Mouse (Mus musculus): ENCODE measurements at regions not wholly inside any gene's neighbourhood (a gene's known extent, or its start where the extent isn't known, plus 50 kb on each side); places are given as distances from the start of the nearest gene placed in this dataset.
"Not testable (repeated sequence)": the region's sequence is repeated elsewhere in the genome, so short reads cannot be mapped to it uniquely, and the experiment has no call there.

GRCm38 (mm10) chr17:15247546-15248416, 128.9 kb downstream of the Dll1 start:
- intact Hi-C loops (cut with DNase I) = no loop called here
- DNase-seq = peak; percentile 78

GRCm38 (mm10) chr17:15242976-15243635, 133.6 kb downstream of the Dll1 start:
- intact Hi-C loops (cut with DNase I) = no loop called here
- DNase-seq = no peak

- intact Hi-C loops (cut with DNase I) = no loop called here
- no peak for DNase-seq
Observed at GRCm38 (mm10) chr17:15242356-15242755, 134.3 kb downstream of the Dll1 start.

GRCm38 (mm10) chr17:15241491-15241890, 135.2 kb downstream of the Dll1 start:
- no peak for DNase-seq
- intact Hi-C loops (cut with DNase I) = no loop called here

- intact Hi-C loops (cut with DNase I); DNase-seq: not testable (repeated sequence)
Observed at GRCm38 (mm10) chr17:15240641-15241040, 136.0 kb downstream of the Dll1 start.

DNA sequence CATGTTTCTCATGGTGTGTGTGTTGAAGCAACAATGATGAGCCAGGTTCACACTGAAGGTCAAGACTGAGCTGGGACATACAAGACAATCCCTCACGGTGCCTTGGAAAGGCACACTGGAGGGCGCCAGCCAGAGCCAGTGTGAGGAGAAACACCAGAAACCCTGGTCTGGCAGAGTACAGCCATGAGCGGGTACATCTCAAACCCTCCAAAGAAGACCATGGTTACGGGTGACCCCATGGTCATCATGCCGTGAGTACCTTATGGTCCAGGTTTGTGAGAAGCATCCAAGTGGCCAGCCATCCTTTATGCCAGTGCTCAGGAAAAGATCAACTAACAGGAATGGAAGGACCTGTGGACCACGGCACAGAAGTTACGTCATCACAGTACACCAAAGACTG, 136.7 kb downstream of the Dll1 start:
- no peak for DNase-seq
- intact Hi-C loops (cut with DNase I) = no loop called here

DNA sequence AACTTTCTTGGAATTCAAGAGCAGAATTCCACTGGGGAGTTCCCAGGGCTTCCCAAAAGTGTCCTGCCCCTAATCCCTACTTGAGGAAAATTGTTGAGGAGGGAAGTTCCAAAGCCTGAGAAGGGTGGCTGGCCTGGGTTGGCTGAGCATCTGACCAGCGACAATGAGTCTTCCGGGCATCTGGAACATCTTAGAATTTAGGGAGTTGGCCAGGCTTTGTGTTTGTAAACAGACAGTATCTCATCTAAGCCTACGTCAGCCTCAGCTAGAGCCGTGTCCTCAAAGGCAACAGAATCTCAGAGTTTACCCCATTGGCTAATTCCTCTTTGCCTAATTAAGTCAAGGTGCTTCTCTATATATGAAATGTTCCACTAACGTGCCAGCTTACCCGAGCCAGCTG, 141.6 kb downstream of the Dll1 start:
- no peak for DNase-seq
- intact Hi-C loops (cut with DNase I) = no loop called here

DNA sequence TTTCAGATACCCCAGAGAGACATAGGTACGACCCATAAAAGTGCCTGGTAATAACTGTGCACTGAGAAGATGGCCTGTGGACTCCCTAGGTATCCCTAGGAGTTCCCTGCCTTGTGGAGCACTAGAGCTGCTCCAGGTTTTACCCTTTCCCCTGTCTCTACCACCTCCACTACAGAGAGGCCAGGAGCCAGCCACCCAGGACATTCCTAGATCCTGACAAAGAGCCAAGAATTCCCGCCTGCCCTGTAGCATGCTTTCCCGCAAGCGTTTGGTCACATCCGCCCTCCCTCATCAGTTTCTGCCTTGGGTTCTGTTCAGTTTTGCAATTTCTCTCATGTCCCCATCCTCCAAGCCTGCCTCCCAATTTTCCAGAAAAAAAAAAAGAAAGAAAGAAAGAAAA, 145.5 kb downstream of the Dll1 start:
- DNase-seq = no peak
- intact Hi-C loops (cut with DNase I) = no loop called here

- intact Hi-C loops (cut with DNase I) = no loop called here
- no peak for DNase-seq
Observed at GRCm38 (mm10) chr17:15229159-15229558, 147.5 kb downstream of the Dll1 start.

GRCm38 (mm10) chr17:15228077-15228476, 148.6 kb downstream of the Dll1 start:
- DNase-seq = no peak
- intact Hi-C loops (cut with DNase I) = no loop called here

- no peak for DNase-seq
- intact Hi-C loops (cut with DNase I) = no loop called here
Observed at GRCm38 (mm10) chr17:15223826-15224225, 152.8 kb downstream of the Dll1 start.

GRCm38 (mm10) chr17:15222923-15223322, 153.7 kb downstream of the Dll1 start:
- DNase-seq = no peak
- intact Hi-C loops (cut with DNase I) = no loop called here

DNA sequence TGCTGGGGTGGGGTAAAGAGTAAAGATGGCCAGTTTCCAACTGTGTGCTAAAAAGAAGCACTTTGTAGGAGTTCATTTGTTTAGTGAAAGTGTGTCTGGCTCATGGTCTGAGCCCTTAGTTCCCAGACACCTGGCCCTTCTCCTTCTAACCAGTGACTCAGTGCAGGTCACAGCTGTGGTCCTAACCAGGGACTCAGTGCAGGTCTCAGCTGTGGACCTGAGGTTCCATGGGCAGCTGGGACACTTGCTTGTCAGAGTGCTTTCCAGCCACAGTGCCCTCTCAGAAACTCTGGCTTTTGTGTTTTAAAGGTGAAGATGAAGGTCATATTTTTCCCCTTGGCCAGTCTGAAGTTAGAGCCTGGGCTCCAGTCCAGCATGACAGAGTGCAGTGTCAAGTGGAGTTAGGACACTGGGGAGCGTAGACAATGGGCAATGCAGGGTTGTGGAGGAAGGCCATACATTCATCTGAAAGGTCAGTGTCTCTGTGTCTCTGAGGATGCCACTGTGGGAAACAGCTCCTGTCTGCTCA, 162.5 kb downstream of the Dll1 start:
- intact Hi-C loops (cut with DNase I) = no loop called here
- DNase-seq = no peak

GRCm38 (mm10) chr17:15208808-15209173, 167.5 kb upstream of the Gm3448 start:
- intact Hi-C loops (cut with DNase I) = loop anchor here (10.0 kb wide), 1 partner anchor 166 kb away; the partner anchor contains the start of gene Dll1
- no peak for DNase-seq

DNA sequence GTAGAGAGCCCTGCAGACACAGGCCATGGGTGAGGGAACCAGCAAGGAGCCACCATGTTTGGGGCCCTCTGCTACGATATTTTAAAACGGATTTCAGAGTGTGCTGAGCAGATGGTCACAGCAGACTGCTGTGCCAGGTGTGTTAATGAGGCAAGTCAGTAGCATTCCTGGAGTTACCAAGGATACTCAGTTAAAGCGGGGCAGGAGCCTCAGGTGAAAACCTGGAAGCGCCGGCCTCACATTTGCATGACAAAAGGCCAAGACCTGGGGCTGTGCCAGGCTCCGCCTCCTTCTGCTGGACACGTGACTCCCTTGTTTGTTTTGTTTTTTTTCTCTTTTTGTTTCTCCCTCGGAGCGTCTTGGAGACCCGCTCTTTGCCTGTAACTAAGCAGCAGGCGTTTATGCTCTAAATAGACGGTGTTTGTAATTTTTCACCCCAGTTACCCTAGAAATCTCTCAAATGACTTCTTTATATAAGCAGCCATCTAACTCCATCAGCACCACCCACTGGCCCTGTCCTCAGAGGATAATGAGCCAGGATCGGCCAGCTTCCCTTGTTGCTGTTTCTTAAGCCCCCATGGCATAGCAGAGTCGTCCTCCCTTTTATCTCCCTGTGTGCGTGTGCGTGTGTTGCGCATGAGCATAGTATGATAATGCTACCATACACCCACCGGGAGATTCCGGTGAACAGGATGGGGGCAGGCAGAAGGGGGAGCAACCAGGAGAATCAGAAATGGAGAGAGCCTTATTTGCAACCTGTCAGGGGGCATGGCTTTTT, 166.9 kb upstream of the Gm3448 start:
- intact Hi-C loops (cut with DNase I) = loop anchor here (10.0 kb wide), 1 partner anchor 167 kb away; the partner anchor contains the start of gene Dll1
- DNase-seq = peak; percentile 85

GRCm38 (mm10) chr17:15207182-15208029, 166.1 kb upstream of the Gm3448 start:
- intact Hi-C loops (cut with DNase I) = loop anchor here (10.0 kb wide), 1 partner anchor 167 kb away; the partner anchor contains the start of gene Dll1
- DNase-seq = peak; percentile 27

GRCm38 (mm10) chr17:15205799-15206198, 164.5 kb upstream of the Gm3448 start:
- intact Hi-C loops (cut with DNase I) = loop anchor here (10.0 kb wide), 1 partner anchor 169 kb away; the partner anchor contains the start of gene Dll1
- no peak for DNase-seq

DNA sequence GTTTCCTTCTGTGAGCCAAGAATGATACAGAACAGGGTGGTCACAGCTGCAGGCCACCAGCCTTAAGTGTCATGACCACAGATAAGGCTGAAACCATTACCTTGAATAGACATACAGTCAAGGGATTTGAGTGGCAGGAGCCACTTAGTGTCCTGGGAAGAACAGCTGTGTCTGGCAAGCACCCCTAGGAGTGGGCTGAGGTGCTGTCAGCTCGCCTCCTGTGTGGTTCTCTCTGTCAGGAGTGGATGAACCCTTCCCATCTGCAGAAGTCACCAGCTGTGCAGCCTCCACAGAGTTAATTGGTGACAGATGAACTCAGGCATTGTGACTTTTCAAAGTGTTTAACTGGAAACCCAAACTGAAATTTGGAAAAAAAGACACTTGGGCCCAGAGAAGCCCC, 163.2 kb upstream of the Gm3448 start:
- no peak for DNase-seq
- intact Hi-C loops (cut with DNase I) = loop anchor here (10.0 kb wide), 1 partner anchor 170 kb away; the partner anchor contains the start of gene Dll1

- DNase-seq = peak; percentile 34
- intact Hi-C loops (cut with DNase I) = no loop called here
Observed at GRCm38 (mm10) chr17:15199235-15199634, 157.9 kb upstream of the Gm3448 start.

DNA sequence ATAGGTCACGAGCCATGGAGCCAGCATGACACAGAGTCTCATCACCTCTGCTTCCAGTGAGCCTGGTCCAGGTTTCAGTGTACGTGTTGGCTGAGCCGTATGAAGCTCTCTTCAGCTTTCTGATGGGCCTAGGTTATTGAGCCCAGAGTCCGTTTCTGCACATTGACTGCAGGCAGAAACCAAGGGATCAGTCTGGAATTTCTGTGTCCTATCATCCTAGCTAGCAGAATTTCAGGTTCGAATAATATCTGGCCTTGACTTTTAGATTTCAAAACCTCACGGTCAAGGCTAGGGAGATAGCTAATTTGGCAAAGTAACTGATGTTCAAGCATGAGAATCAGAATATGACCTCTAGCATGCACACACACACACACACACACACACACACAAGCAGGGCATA, 156.0 kb upstream of the Gm3448 start:
- no peak for DNase-seq
- intact Hi-C loops (cut with DNase I) = no loop called here
